8 mouse cellular contexts compared by ENCODE assay signal in the genomic region with DNA sequence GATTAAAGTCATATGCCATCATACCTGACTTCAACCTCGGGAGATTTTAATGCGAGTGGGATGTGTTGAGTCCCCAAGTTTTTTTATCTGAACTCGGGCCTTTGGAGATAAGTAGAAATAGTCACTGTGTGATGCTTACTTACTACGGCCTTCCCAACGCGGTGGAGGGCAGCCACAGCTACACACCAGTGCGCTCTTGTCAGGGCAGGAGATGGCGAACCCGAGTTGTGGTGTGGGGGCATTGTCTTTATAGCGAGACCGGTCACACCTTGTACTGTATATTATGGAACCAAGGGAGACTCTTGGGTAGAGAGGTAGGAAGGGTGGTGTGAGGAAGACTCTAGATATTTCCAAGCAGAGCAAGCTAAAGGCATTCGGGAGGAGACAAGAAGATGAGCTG. TPM values are rescaled to one million over a fixed set of nuclear protein-coding genes. Genes with fewer than 3 reads are reported as not detected.
DNase-seq lines count a peak whose midpoint lies in the region; ATAC-seq lines count a peak whose summit lies in the region.

No protein-coding gene starts in this region.

- peak; percentile 45 for DNase-seq in embryo, embryonic 9.5 days (ENCODE audit: extremely low spot score)
- no peak for DNase-seq in embryo, embryonic 11 days
- DNase-seq in 3T3-L1 (ENCODE audit: low read depth, low spot score) = peak; percentile 31
- no peak for DNase-seq in liver, embryonic 13.5 days
- no peak for DNase-seq in urinary bladder, postnatal 10 days (ENCODE audit: low spot score)
- DNase-seq in frontal cortex, postnatal 10 days (ENCODE audit: low spot score in 2 of 2) = no peak
- no peak for DNase-seq in urinary bladder, adult 2 months (ENCODE audit: low spot score)

- H3K9me3 ChIP-seq in forebrain, embryonic 12.5 days = no peaks in the 10 kb centered on the region
- H3K9me3 ChIP-seq in liver, embryonic 13.5 days (replicated peaks) = no peaks in the 10 kb centered on the region

- H3K9ac ChIP-seq in forebrain, embryonic 12.5 days = peak overlapping the region; percentile 91
- peak overlapping the region; percentile 92 for H3K9ac ChIP-seq in liver, embryonic 13.5 days

- H3K27ac ChIP-seq in forebrain, embryonic 12.5 days = no peak overlapping the region
- H3K27ac ChIP-seq in liver, embryonic 13.5 days = peak overlapping the region; percentile 85

- H3K36me3 ChIP-seq in forebrain, embryonic 12.5 days (replicated peaks) = peaks cover 18% of the 10 kb centered on the region
- peaks cover 25% of the 10 kb centered on the region for H3K36me3 ChIP-seq in liver, embryonic 13.5 days

- ATAC-seq in forebrain, embryonic 12.5 days (ENCODE audit: low FRiP score) = no peak
- no peak for ATAC-seq in liver, embryonic 13.5 days (ENCODE audit: low read depth)

- peak overlapping the region; percentile 88 for H3K4me2 ChIP-seq in forebrain, embryonic 12.5 days
- H3K4me2 ChIP-seq in liver, embryonic 13.5 days = peak overlapping the region; percentile 95

- H3K27me3 ChIP-seq in forebrain, embryonic 12.5 days = no peaks in the 10 kb centered on the region
- H3K27me3 ChIP-seq in liver, embryonic 13.5 days = no peaks in the 10 kb centered on the region

- WGBS in forebrain, embryonic 12.5 days = 22% methylated on average over 12 of the region's 12 CpGs
- WGBS in liver, embryonic 13.5 days (ENCODE audit: insufficient replicate concordance) = 8% methylated on average over 12 of the region's 12 CpGs

- peaks cover 28% of the 10 kb centered on the region for H3K4me1 ChIP-seq in forebrain, embryonic 12.5 days
- peaks cover 54% of the 10 kb centered on the region for H3K4me1 ChIP-seq in liver, embryonic 13.5 days (replicated peaks)

- peak overlapping the region; percentile 88 for H3K4me3 ChIP-seq in forebrain, embryonic 12.5 days (replicated peaks)
- peak overlapping the region; percentile 87 for H3K4me3 ChIP-seq in liver, embryonic 13.5 days (replicated peaks)

RNA-seq across cellular contexts. Expression of a gene that starts 1.2 kb away (rescaled TPM):
- polyA plus RNA-seq in forebrain, embryonic 12.5 days (2016; fragmentation: Nextera tagmentation; extraction: Ambion mirVana) = 453 and 465 TPM in 2 replicates
- polyA plus RNA-seq in liver, embryonic 13.5 days (2015; fragmentation: Nextera tagmentation; extraction: Ambion mirVana) = 423 and 530 TPM in 2 replicates
- polyA plus RNA-seq in urinary bladder, adult 2 months (2012; rRNA removed) = 64.7 and 132 TPM in 2 replicates

RNA-seq across cellular contexts. Expression of a gene that starts 57.8 kb away (rescaled TPM):
- polyA plus RNA-seq in forebrain, embryonic 12.5 days (2016; fragmentation: Nextera tagmentation; extraction: Ambion mirVana) = 2.6 and 3.0 TPM in 2 replicates
- 2.4 and 3.2 TPM in 2 replicates for polyA plus RNA-seq in liver, embryonic 13.5 days (2015; fragmentation: Nextera tagmentation; extraction: Ambion mirVana)
- 1.4 and 2.3 TPM in 2 replicates for polyA plus RNA-seq in urinary bladder, adult 2 months (2012; rRNA removed)

Comparison
In these comparisons a context has a peak if more than half of its experiments do, and no peak if none do; other contexts are left out.
1. DNase-seq: peak in embryo, embryonic 9.5 days (single experiment) and 3T3-L1 (single experiment); none in embryo, embryonic 11 days (single experiment), liver, embryonic 13.5 days (single experiment), urinary bladder, postnatal 10 days (single experiment), frontal cortex, postnatal 10 days (0 of 2) and urinary bladder, adult 2 months (single experiment).